Mouse (Mus musculus) bone marrow, adult 2 months (tissue): ENCODE measurements around the gene Nrl.

Source experiments
- CTCF ChIP-seq: fragments of 200-500 bp; IDR thresholded peaks from 2 replicates; pipeline ENCODE4 v1.5.1; 2011; ENCODE audit warnings: low read length, control low read depth; ENCODE audit not compliant: control insufficient read depth, insufficient read depth
- POLR2A ChIP-seq: fragments of 200-500 bp; IDR thresholded peaks from 2 replicates; pipeline ENCODE4 v1.6.1; 2011; ENCODE audit warnings: low read depth, mild to moderate bottlenecking, control low read depth, low read length, borderline replicate concordance; ENCODE audit not compliant: control insufficient read depth

DNA sequence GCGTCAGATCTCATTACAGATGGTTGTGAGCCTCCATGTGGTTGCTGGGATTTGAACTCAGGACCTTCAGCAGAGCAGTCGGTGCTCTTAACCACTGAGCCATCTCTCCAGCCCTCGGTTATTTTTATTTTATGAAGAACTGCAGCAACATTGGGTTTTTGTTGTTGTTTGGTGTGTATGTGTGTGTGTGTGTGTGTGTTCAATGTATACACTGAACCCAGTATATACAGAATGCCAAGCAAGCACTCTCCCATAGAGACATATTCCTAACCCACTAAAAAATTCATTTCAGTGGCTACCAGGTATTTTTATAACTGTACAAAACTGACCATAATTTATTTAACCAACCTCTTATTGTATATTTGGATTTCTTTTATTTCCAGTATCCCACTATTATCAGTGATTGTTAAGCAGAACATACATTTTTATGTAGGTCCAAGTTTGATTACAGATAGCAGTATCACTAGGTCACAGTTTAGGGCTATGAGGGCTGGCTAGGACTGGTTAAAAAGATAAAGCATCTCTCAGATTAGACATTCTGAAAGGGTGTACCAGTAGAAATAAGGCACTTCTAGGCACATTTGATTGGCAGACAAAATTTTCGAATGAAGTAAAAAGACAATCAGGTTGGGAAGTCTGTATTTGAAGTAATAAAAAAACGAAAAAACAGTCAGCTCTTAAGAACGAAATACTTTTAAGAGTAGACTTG is 34.1 kb upstream of the Nrl start:
- TF ChIP-seq POLR2A (no peak), CTCF (no peak)
